Mouse (Mus musculus) Muller cell, postnatal 12 days (primary cell): ENCODE data around the gene Hs2st1.
A peak's percentile ranks its signal among the peaks of the same experiment; 100 is the strongest.

Experiments
- DNase-seq: peaks from one replicate; pipeline ENCODE4 v3.0.0-alpha.2; 2015; ENCODE audit errors: inconsistent ontology term

Gene Hs2st1

DNA sequence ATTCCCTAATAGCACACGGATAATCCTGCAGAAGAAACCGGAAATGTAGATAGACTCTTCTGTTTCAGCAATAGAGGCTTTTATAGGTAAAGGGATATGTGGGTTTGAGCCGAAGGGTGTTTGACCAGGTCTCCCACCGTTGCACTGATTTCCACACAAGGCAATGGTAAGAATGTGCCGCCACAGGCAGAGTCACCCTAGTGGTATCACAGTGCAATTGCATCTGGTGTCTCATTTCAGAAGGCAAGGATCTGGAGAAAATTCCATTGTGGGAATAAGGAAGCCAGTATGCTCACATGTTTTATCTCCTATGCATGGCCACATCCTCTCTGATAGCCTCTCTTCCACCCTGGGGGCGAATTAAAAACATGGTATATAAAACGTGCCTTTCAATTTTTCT is 171.8 kb downstream of the Hs2st1 start:
- no peak for DNase-seq

DNA sequence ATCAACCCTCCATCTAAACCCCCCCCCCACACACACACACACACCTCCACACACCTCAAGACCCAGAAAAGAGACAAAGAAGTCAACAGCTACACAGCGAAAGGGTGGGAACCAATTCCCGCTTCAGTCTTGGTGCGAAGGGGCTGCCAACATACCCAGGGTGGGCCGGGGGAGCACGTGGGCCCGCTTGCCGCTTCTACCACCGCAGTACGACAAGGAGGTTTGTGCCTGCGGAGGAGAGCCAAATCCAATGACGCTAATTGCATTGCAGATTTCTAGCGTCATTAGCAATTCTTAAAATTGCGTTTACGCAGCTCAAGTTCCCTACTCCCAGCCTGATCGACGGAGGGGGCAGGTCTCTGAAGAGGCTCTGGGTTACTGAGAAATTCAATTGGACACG is 173.5 kb downstream of the Hs2st1 start:
- no peak for DNase-seq

DNA sequence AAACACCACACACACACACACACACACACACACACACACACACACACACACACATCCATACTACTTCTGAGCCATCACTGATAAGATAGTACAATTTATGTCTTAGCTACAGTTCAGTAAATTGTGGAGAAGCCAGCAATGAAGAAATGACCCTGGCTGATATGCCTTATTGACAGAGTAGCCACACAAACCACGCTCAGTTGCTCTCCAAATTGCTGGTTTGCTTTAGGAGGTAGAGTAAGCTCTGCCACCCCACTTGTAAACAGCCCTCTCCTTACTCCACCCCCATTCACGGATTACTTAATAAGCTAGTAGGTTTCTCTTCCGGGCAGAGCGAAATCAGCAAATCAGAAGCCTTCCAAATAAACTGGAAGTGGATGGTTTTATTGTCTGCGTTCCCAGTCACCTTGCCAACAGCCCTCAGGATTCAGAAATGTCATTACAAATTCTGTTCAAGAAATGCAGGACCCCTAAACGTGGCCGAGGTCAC is 175.5 kb downstream of the Hs2st1 start:
- no peak for DNase-seq

DNA sequence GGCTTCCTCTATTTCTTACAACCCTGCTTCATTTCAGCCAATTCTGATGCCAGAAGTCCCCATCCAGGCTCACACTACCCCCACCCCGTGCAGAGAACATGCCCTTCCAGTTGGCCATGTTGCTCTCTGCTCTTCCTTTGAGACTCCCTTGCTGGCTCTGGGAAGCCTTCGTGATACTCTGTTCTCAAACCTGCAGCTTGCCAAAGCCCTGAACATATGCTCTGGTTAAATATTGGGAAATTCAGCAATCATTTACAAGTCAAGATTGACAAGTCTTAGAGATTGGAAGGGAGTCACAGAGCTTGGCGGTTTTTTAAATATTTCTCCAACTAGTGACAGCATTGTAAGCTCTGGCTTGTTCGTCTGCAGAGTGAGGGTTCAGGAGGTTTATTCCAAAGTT is 183.5 kb downstream of the Hs2st1 start:
- DNase-seq: no peak

DNA sequence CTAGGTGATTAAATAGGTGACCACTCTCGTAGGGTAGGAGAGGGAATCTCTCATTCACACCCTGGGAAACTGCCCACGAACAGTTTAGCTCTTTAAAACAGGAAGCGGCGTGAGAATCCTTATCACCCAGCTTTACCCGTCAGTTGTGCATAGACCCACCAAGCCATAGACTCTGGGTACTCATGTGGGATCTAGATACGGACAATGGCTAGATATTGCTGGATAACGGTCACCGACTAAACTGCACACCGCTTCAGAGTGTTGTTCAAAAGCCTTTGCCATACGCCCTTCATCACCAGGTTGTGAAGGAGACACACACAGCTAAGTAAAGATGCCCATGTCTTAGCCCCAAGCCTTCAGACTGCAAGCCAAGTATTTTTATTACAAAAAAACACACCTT is 185.3 kb downstream of the Hs2st1 start:
- no peak for DNase-seq

DNA sequence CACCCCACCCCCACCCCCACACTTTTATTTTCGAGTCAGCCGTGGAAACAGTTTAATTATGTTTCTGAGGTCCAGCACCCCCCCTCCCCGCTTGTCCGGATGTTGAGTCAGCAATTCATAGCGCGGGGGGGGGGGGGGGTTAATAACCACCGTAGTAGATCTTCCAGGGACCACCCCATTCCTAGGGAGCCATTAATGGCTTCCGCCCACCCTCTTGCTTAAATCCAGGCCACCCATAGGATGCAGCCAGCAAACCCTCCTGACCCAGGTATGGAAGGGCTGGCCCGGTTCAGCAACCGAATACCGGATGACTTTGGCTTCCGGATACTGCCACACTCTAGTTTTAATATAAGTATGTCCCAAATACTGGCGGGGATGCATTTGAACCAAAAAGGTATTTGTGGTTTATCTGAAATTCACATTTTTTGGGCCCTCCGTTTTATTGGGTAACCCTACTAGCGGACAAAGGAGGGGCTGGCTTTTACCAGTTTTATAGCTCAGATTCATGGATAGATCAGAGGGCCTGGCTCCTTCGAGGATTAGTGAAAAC is 188.5 kb downstream of the Hs2st1 start:
- no peak for DNase-seq

DNA sequence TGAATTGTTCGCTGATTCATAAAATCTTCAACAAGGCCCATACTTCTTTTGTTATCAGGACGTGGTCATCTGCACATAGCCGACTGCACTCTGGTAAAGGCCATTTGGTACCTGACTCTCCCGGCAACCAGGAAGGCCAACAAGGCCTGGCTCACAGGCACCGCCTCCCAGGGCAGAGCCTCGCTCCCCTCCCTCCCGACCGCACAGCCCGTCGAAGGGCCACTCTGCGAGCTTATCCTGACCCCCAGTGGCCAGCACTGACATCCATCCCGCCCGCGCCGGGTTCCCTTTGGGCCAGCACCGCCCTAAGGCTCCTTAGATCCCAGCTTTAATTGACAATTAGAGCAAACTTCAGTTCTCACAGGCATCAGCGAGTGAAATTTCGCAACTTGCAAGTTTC is 189.1 kb downstream of the Hs2st1 start:
- DNase-seq: peak; percentile 94

DNA sequence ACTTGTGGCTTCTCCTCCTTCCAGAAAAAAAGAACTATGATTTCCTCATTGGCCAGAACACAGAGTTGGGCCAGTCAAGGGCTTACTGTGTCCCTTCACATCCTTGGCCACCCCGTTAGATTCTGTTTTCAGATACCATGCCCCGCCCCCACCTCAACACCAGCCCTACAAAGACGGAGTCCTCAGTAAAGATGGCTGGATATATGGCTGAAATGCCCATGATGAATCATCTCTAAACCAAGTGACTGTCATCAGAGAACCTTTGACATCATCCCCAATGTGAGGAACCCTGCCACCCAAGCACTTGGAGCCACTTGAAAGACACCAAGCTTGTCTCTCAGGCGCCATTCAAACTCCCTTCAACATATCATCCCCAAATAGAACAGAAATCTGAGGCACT is 190.2 kb downstream of the Hs2st1 start:
- no peak for DNase-seq
